Mouse (Mus musculus): ENCODE measurements at regions not wholly inside any gene's neighbourhood (a gene's known extent, or its start where the extent isn't known, plus 50 kb on each side); places are given as distances from the start of the nearest gene placed in this dataset.

DNA sequence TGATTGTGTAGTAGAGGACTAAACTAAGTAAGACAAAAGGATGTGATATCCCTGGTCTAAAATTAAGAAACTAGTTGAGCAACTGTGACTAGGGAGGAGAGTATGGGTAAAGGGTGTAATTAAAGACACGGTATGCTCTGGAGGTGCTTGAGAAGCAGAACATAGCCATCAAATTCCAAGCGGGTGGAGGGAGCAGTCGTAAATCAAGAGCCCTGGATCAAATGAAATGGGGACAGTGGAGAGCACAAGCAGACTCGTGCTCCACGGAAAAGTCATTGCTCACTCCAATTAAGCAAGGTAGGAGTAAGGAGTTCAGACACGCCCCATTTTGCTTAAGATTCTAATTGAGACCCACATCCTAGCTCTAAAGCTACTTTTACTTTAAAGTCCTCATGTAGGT, 132.2 kb downstream of the Gm10192 start:
- TF ChIP-seq CTCF (IDR thresholded peaks at IDR 0.05; ENCODE audit: borderline replicate concordance, extremely low read depth, insufficient read depth, insufficient read length) (no peak), POLR2A (IDR thresholded peaks at IDR 0.05; ENCODE audit: borderline replicate concordance, extremely low read depth, insufficient read depth, insufficient read length, poor library complexity, severe bottlenecking) (no peak)

All from brain, embryonic 14.5 days (tissue).